Mouse (Mus musculus) myocyte (in vitro differentiated cells): ENCODE results near the gene Fga.

Experiments
- CEBPB ChIP-seq: IDR thresholded peaks from 2 replicates; pipeline ENCODE4 v1.6.1; 2011; ENCODE audit warnings: mild to moderate bottlenecking, moderate library complexity; ENCODE audit not compliant: poor library complexity, insufficient read depth, severe bottlenecking
- E2F4 ChIP-seq: IDR thresholded peaks from one replicate; pipeline ENCODE4 v1.6.1; 2011; ENCODE audit warnings: mild to moderate bottlenecking, control low read depth, moderate library complexity; ENCODE audit not compliant: insufficient read depth
- MAX ChIP-seq: IDR thresholded peaks from one replicate; pipeline ENCODE4 v1.6.1; 2011; ENCODE audit warnings: low read depth, mild to moderate bottlenecking, control low read depth
- MYOD1 ChIP-seq, 3 experiments: IDR thresholded peaks; one replicate each; pipeline ENCODE4 v1.6.1; 2011; ENCODE audit warnings: control low read depth in 2 of 3, low read depth in 2 of 3, mild to moderate bottlenecking in 2 of 3, moderate library complexity in 1 of 3; ENCODE audit not compliant: insufficient read length in 2 of 3, control insufficient read depth in 1 of 3
- MYOG ChIP-seq, 3 experiments: IDR thresholded peaks; one replicate each; pipeline ENCODE4 v1.6.1; 2011; ENCODE audit warnings: control low read depth in 2 of 3, low read depth in 2 of 3, mild to moderate bottlenecking in 2 of 3; ENCODE audit not compliant: insufficient read length in 2 of 3, control insufficient read depth in 1 of 3, insufficient read depth in 1 of 3
- POLR2A ChIP-seq: IDR thresholded peaks from one replicate; pipeline ENCODE4 v1.6.1; 2011; ENCODE audit warnings: low read depth, mild to moderate bottlenecking, control low read depth, moderate library complexity; ENCODE audit not compliant: insufficient read length
- POLR2AphosphoS2 ChIP-seq: IDR thresholded peaks from one replicate; pipeline ENCODE4 v1.6.1; 2011; ENCODE audit warnings: low read depth, control low read depth; ENCODE audit not compliant: insufficient read length
- REST ChIP-seq: IDR thresholded peaks from one replicate; pipeline ENCODE4 v1.6.1; 2011; ENCODE audit warnings: mild to moderate bottlenecking, control low read depth, moderate library complexity; ENCODE audit not compliant: insufficient read depth, insufficient read length
- SRF ChIP-seq: IDR thresholded peaks from one replicate; pipeline ENCODE4 v1.6.1; 2011; ENCODE audit warnings: low read depth; ENCODE audit not compliant: control insufficient read depth, insufficient read length
- TCF12 ChIP-seq: IDR thresholded peaks from one replicate; pipeline ENCODE4 v1.6.1; 2011; ENCODE audit warnings: mild to moderate bottlenecking, control low read depth; ENCODE audit not compliant: poor library complexity, insufficient read depth, severe bottlenecking
- TCF3 ChIP-seq: IDR thresholded peaks from one replicate; pipeline ENCODE4 v1.6.1; 2011; ENCODE audit warnings: low read depth, control low read depth; ENCODE audit not compliant: insufficient read length
- USF1 ChIP-seq: IDR thresholded peaks from one replicate; pipeline ENCODE4 v1.6.1; 2011; ENCODE audit warnings: low read depth, mild to moderate bottlenecking, control low read depth, moderate library complexity

- TF ChIP-seq POLR2AphosphoS2: no peak
- TF ChIP-seq POLR2A: no peak
- no peak for TF ChIP-seq CEBPB
- no peak for TF ChIP-seq REST
- TF ChIP-seq MAX: no peak
- TF ChIP-seq E2F4: no peak
- no peak for TF ChIP-seq MYOG (IDR thresholded peaks at IDR 0.05; ENCODE audit: control insufficient read depth in 1 of 3, insufficient read depth in 1 of 3, insufficient read length in 2 of 3, low read depth in 2 of 3)
- TF ChIP-seq USF1: no peak
- no peak for TF ChIP-seq TCF12
- no peak for TF ChIP-seq MYOD1 (IDR thresholded peaks at IDR 0.05; ENCODE audit: control insufficient read depth in 1 of 3, insufficient read length in 2 of 3, low read depth in 2 of 3)
- no peak for TF ChIP-seq SRF
- TF ChIP-seq TCF3: no peak
Observed at GRCm38 (mm10) chr3:83007557-83007956, 18.3 kb upstream of the Fga start, which contains the start of gene Fgg.
